Mouse (Mus musculus) heart, postnatal 10 days (tissue): ENCODE measurements around the gene Cdc37l1. TPM values are rescaled to one million over a fixed set of nuclear protein-coding genes. Genes with fewer than 3 reads are reported as not detected.
"Not testable (repeated sequence)": the region's sequence is repeated elsewhere in the genome, so short reads cannot be mapped to it uniquely, and the experiment has no call there.

Source experiments
- DNase-seq, 2 experiments: peaks; one replicate each; pipeline ENCODE4 v3.0.0; 2021
- intact Hi-C: fragments of 180-260 bp; cut with DNase I; formaldehyde crosslinking; loops from one replicate; pipeline ENCODE4 v1.15.1; 2025
- total RNA-seq, 2 experiments: library from RNA; stranded (reverse); gene quantifications; 2 replicates each; pipeline ENCODE4 v1.2.3; 2021

Gene Cdc37l1
- total RNA-seq, 2 experiments from 2014 or later, result 53.6 to 85.5 TPM

GRCm38 (mm10) chr19:28997976-28998630 is 8.0 kb downstream of the Cdc37l1 start:
- DNase-seq, result no peak
- intact Hi-C loops, result no loop called here

- intact Hi-C loops, DNase-seq: not testable (repeated sequence)
These were observed 10.2 kb downstream of the Cdc37l1 start for GRCm38 (mm10) chr19:29000321-29000720.

DNA sequence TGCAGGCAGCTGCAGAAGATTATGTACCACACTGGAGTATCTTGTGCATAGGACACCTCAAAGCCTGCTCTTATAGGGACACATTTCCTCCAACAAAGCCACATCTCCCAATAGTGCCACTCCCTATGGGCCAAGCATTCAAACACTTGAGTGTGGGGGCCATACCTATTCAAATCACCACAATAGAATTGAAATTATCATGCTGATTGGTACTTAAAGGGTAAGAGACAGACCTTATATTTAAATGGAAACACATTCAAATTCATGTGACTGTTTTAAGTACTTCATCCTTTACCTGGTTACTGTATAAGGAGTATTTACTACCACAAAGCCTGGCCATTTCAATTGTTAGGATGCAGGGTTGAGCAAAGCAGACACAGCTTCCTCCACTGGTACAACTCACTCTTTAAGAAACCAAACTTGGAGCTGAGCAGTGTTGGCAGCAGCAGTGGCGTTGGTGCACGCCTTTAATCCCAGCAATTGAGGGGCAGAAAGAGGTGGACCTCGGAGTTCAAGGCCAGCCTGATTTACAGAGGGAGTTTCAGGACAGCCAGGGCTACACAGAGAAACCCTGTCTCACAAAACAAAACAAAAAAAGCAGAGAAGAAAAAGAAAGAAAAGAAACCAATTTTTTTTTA is 18.0 kb downstream of the Cdc37l1 start:
- no peak for DNase-seq
- intact Hi-C loops, result no loop called here

DNA sequence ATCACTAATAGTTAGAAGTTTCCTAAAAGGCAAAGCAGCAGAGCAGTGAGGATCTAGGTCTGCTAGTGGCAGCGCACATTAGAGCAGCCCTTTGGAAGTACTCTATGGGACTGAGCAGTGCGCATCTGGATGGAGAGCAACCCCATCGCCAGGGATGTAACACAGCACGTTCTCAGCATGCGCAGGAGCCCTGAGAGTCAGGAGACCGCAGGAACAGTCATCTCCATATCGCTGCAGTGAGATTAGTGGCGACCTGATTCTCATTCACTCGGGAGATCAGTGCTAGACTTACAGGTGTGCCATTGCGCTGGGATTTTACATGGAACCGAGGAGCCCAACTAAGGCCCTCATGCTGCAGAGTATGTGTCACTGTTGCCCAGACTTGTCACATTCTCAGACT is 18.9 kb downstream of the Cdc37l1 start:
- no peak for DNase-seq
- intact Hi-C loops, result no loop called here

DNA sequence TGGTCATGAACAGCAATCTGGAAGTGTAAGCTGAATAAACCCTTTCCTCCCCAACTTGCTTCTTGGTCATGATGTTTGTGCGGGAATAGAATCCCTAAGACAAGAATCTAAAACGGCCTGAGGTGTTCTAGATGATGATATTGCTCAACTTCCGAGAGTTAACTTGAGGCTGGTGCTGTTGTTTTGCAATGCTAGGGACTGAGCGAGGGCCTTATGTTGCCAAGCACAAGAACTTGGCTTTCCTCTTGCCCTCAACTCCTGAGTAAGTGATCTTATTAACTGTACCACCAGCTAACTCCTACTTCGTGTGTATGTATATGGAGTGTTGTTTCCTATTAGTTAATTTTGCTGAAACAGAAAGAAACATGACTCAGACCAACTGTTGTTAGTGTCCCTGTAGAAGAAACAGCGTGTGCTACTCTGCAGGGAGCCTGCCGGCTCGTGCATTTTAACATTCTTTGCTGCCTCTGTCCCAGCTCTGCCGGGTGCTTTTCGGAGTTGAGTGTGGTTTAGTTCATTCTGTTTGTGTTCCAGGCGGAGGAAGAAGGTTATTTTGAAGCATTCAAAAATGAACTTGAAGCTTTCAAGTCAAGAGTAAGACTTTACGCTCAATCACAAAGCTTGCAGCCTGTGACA is 21.3 kb downstream of the Cdc37l1 start:
- DNase-seq, result no peak
- intact Hi-C loops, result no loop called here

DNA sequence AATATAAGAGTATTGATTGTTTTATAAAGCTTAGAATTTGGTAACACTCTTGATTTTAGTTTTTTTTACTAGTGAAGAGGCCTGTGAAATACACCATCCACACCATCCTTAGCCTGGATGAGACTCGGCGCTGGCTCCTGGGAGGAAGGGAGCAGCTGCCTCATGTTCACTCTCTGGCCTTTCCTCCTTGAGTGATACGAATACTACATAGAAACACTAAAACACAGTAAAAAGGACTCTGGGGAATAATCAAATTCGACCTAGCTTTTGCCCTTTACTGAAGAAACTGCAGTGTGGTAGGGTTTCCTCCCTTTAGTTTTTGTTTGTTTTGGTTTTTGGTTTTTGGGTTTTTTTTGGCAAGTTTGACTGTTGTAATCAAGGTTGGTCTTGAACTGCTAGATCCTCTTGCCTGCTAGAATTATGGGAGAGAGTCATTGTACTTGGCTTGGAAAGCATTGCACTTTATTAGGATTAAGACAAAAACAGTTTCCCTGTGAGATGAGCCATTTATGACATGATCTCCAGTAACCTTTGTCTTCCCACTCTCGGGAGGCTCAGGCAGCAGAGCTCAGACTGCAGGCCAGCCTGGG is 24.4 kb downstream of the Cdc37l1 start:
- DNase-seq, result no peak
- intact Hi-C loops, result no loop called here

DNA sequence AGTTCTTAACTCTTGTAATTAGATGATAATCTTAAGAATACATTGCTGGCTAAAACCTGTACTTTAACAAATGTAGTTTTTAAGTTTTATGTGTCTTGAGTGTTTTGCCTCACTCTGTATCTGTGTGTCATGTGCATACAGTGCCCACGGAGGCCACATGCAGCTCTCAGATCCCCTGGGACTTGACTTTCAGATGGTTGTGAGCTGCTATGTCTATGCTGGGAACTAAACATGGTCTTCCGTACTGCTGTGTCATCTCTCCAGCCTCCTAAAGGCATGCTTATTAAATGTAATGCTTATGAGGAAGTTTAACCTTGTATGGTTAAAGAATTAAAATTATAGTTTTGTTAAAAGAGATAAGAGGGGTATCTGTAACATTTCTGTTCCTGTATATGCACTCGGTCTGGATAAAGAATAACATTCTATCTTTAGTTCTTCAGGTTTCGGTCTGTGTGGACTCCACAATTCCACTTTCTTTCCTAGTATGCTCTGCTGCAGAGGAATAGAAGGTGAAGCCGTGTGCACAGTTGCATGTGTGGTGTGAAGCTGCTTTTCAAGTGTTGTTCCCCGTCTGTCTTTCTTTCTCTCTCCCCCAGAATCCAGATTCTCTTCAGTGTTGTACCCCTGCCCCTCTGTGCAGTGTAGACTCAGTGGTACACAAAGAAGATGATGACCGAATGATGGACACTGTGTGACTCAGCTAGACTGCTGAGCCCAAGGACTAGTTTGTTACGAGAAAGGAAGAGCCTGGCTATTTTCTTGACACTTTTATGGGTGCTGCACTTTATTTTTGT is 25.5 kb downstream of the Cdc37l1 start:
- no peak for DNase-seq
- intact Hi-C loops, result no loop called here

- intact Hi-C loops, result no loop called here
- no peak for DNase-seq
These were observed 26.1 kb downstream of the Cdc37l1 start for GRCm38 (mm10) chr19:29016204-29016765.

- intact Hi-C loops, result no loop called here
- no peak for DNase-seq
These were observed 26.6 kb downstream of the Cdc37l1 start for GRCm38 (mm10) chr19:29016786-29017185.

DNA sequence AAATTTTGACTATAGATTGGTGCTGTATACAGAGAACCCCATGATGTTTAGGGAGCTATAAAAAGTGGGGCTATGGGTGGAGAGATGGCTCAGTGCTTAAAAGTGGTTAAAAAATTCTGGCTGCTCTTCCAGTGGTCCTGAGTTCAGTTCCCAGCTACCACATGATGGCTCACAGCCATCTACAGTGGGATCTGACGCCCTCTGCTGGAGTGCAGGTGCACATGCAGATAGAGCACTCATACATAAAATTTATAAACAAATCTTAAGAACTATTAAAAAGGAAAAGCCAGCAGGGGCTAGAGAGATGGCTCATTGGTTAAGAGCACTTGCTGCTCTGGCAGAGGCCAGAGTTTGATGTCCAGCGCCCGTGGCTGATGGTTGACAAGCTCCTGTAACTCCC is 29.5 kb downstream of the Cdc37l1 start:
- DNase-seq, result no peak
- intact Hi-C loops, result no loop called here

GRCm38 (mm10) chr19:29021754-29022345 is 31.7 kb downstream of the Cdc37l1 start:
- intact Hi-C loops, result no loop called here
- no peak for DNase-seq

DNA sequence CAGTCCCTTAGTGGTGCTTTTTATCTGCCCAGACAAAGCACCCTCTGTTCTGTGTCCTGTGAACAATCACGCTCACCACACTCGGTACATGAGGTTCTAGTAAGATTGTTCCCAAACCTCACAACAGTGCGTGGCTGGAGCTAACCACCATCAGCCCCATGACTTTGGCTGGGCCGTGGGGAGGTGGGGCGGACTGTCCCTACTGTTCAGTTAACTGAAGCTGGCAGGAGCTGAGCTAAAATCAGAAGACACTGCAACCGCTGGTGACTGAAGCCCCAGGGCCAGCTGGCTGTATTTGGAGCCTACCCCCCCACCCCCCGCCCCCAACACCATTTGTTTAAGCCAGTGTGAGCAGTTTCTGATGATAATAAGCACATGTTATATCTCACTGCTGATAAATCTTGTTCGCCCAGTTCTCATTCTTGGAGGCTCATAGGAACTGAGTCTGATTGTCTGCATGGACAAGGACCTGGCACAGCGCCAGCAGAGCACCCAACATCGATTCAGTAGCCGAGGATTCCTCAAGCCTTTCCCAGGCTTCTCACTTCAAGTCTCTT is 34.3 kb downstream of the Cdc37l1 start:
- peak; percentile 45 to 51 for DNase-seq
- intact Hi-C loops, result no loop called here

GRCm38 (mm10) chr19:29031788-29032187 is 41.6 kb downstream of the Cdc37l1 start:
- DNase-seq, result no peak
- intact Hi-C loops, result no loop called here

- intact Hi-C loops, result no loop called here
- DNase-seq, result no peak
These were observed 42.5 kb downstream of the Cdc37l1 start for GRCm38 (mm10) chr19:29032662-29033061.

GRCm38 (mm10) chr19:29037026-29037425 is 46.9 kb downstream of the Cdc37l1 start:
- intact Hi-C loops, result no loop called here
- no peak for DNase-seq

- intact Hi-C loops, result no loop called here
- no peak for DNase-seq
These were observed 47.4 kb downstream of the Cdc37l1 start for GRCm38 (mm10) chr19:29037541-29037940.

DNA sequence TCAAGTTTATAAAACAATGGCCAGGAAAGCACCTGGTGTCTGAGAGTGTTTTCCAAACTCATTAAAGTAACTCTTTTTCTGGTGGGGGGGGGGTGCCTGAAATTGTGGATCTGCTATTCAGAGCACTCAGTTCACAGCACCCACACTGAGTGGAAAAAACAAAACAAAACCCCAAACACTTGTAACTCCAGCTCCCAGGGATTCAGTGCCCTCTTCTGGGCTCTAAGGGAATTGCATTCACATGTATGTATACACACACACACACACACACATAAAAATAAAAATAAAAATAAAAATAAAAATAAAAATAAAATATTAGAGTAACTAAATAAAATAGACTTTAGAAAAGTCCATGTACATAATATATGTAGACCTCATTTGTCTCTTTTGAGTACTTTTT is 49.2 kb downstream of the Cdc37l1 start:
- intact Hi-C loops, result no loop called here
- DNase-seq, result no peak

GRCm38 (mm10) chr19:29040206-29040605 is 50.1 kb downstream of the Cdc37l1 start:
- intact Hi-C loops, result no loop called here
- no peak for DNase-seq

GRCm38 (mm10) chr19:29042143-29042542 is 52.0 kb downstream of the Cdc37l1 start:
- DNase-seq, result no peak
- intact Hi-C loops, result no loop called here

DNA sequence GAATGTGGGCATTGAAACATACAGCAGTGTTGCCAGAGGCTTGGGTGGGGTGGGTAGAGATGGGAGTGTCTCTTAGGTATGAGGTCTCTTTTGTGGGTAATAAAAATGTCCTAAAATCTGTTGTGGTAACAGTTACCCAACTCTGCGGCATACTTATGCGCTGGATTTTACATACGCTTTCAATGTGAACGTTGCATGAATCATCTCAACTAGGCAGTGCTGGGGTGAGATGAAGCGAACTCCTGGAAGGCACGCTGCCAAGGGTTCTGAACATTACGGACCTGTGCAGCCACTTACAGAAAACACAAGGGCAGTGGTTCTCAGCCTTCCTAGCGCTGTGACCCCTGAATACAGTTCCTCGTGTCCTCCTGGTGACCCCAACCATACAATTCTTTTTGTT is 52.5 kb downstream of the Cdc37l1 start:
- intact Hi-C loops, result no loop called here
- no peak for DNase-seq
